Mouse (Mus musculus) forebrain, embryonic 16.5 days (tissue): Measurements from ENCODE around the gene Ankrd1. TPM values are rescaled to one million over a fixed set of nuclear protein-coding genes. Genes with fewer than 3 reads are reported as not detected.

Experiments used
- ATAC-seq: fragments of 200-750 bp; cut with Nextera tagmentation; 2 replicates; pipeline ENCODE4 v1.8.0; 2017; ENCODE audit warnings: mild to moderate bottlenecking, moderate library complexity
- H3K27ac ChIP-seq: fragments of 300-500 bp; sonication (generic); 2 replicates; pipeline ENCODE4 v1.5.1; 2014; ENCODE audit warnings: low read length, control low read depth
- H3K27me3 ChIP-seq: fragments of 300-500 bp; sonication (generic); replicated peaks from 2 replicates; pipeline ENCODE4 v1.6.1; 2014; ENCODE audit warnings: low read length; ENCODE audit not compliant: control insufficient read depth, insufficient read depth
- H3K36me3 ChIP-seq: fragments of 300-500 bp; sonication (generic); 2 replicates; pipeline ENCODE4 v1.6.1; 2014; ENCODE audit not compliant: control insufficient read depth, insufficient read depth
- H3K4me1 ChIP-seq: fragments of 300-500 bp; sonication (generic); replicated peaks from 2 replicates; pipeline ENCODE4 v1.6.1; 2014; ENCODE audit warnings: low read length; ENCODE audit not compliant: control insufficient read depth, insufficient read depth
- H3K4me2 ChIP-seq: fragments of 300-500 bp; sonication (generic); 2 replicates; pipeline ENCODE4 v1.6.1; 2014; ENCODE audit warnings: mild to moderate bottlenecking, low read length, control low read depth
- H3K4me3 ChIP-seq: fragments of 300-500 bp; sonication (generic); replicated peaks from 2 replicates; pipeline ENCODE4 v1.5.1; 2014; ENCODE audit warnings: mild to moderate bottlenecking, low read length, control low read depth
- H3K9ac ChIP-seq: fragments of 300-500 bp; sonication (generic); replicated peaks from 2 replicates; pipeline ENCODE4 v1.6.1; 2014; ENCODE audit warnings: low read depth, low read length, control low read depth
- H3K9me3 ChIP-seq: fragments of 300-500 bp; sonication (generic); 2 replicates; pipeline ENCODE4 v1.6.1; 2016; ENCODE audit warnings: low read length; ENCODE audit not compliant: control insufficient read depth
- WGBS: fragments of 180-500 bp; shearing (Covaris S2); extraction: QIAGEN DNeasy Blood & Tissue Kit; methylation state at CpG from one replicate; pipeline ENCODE4 v1.1.7; 2014; 5-methylcytosine and 5-hydroxymethylcytosine counted together
- polyA plus RNA-seq: library from polyadenylated mRNA; unstranded; fragments of >200 nt; fragmentation: Nextera tagmentation; extraction: Ambion mirVana; gene quantifications from 2 replicates; pipeline ENCODE4 v1.2.1, GENCODE M21; 2015

The Ankrd1 gene
- polyA plus RNA-seq, 1 experiment from 2014 or later: not detected

DNA sequence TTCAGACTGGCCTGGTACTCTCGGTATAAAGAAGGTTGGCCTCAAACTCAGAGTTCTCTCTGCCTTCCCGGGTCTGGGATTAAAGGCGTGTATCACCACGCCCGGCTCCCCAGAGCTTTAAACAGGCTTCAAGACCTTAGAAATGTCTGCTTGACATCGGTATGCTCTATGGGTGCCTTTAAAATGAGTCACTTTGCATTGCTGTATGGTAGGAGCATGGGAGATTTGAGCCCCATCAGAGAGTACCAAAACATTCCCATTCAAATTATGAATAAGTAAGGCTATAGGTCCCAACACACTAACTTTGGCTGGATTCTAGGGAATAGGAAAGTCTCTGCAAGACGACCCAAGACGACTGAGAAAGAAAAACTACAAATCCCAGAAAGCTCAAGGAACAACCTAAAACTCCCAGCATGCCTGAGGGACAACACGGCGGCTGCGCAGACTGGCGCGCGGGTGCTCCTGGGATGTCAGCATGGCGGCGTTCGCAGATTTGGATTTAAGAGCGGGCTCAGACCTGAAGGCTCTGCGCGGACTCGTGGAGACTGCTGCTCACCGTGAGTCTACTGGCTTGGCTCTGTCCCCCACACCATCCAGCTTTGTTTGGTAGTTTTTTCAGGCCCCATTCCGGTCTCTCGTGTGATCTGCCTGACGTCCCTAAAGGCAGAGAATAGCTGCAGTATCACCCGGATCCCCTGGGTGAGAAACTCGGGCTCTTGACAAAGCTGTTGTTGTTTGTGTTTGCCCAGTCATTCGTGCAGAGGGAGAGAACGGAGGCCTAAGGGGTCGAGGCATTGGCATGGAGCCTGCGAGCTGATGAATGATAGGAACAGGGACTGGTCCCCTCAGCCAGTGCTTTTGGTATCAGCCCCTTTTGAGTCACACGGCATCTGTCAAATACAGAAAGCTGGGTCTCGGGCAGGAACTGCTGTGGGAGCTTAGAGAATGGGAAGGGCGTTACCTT is 36.4 kb downstream of the Ankrd1 start, which contains the start of gene Rpp30:
Gene Rpp30, plus strand, starts transcription at position 455 of the 964 bp plus-strand sequence.
- Histone ChIP-seq H3K9me3 (no peaks in the 10 kb centered on the region), H3K27ac (peak within 1 kb of the TSS; percentile 49), H3K36me3 (0 out of 2 replicates have a peak, but pooled peaks cover under 1% of the 10 kb centered on the region), H3K27me3 (no peaks in the 10 kb centered on the region), H3K4me3 (peak within 1 kb of the TSS; percentile 58), H3K4me1 (peaks cover 10% of the 10 kb centered on the region), H3K4me2 (peak within 1 kb of the TSS; percentile 69), H3K9ac (peak within 1 kb of the TSS; percentile 69)
- WGBS: 2% methylated on average over 34 of the region's 34 CpGs
- ATAC-seq: peak; percentile 97

DNA sequence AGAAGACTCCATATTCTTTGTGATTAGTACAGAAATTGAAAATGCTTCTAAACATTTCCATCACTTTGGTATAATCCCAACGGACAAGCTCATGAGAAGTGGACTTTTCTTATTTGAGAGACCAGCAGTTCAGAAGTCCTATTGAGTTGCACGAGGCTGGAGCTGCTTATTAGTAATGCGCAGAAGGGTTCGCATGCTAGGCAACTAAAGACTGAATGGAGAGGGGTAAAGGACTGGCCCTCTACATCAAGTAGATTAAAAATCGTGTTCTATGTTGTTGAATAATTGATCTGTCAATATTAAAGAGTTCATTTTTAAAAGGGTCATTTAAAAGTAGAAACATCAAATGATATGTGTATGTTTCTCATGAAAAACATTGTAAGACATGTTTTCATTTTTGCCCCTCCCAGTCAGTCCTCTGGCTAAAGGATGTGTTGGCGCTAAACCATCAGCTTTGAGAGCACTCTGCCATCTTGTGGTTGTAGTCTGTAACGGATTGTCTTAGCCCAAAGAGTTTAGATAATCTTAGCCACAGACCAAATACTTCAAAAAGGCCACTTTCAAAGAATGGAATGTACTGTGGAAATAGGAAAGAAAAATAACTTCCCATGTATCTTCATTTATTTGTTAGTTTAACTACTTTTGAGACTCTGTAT is 37.2 kb downstream of the Ankrd1 start:
- no peaks in the 10 kb centered on the region for H3K36me3 ChIP-seq
- WGBS: 42% methylated on average over 7 of the region's 7 CpGs
- H3K9ac ChIP-seq: no peak overlapping the region
- no peaks in the 10 kb centered on the region for H3K9me3 ChIP-seq
- peak; percentile 76 for ATAC-seq
- no peak overlapping the region for H3K27ac ChIP-seq
- peak overlapping the region; percentile 58 for H3K4me3 ChIP-seq
- peak overlapping the region; percentile 52 for H3K4me2 ChIP-seq
- H3K4me1 ChIP-seq: peaks cover 10% of the 10 kb centered on the region
- H3K27me3 ChIP-seq: no peaks in the 10 kb centered on the region

DNA sequence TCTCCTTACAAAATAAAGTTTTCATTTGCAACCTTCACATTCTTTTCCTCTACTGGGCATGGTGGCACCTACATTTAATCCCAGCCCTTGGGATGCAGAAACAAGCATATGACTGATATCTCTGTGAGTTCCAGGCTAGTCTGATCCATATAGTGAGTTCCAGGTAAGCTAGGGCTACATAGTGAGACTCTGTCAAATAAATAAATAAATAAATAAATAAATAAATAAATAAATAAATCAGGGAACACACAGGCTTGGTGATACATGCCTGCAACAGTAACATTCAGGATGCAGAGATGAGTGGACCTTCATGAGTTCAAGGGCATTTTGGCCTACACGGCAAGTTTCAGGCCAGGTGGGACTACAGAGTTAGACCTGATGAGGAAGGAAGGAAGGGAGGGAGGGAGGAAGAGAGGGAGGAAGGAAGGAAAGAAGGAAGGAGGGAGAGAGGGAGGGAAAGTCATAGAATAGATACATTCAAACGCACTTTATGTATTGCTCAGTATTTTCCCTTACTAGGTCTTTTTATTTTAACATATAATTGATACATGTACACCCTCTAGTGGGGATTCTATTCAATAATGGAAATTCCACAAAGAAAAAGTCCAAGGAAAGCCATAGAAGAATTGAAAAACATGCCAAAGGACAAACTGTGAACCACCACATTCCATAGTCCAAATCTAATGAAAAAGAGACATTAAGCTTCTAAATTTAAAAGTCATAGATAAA is 56.9 kb downstream of the Ankrd1 start:
- Histone ChIP-seq H3K9me3 (no peaks in the 10 kb centered on the region), H3K4me2 (no peak overlapping the region), H3K27ac (no peak overlapping the region), H3K27me3 (peaks cover 9% of the 10 kb centered on the region; the same call in 1 of the 2 replicates), H3K4me1 (peaks cover 3% of the 10 kb centered on the region; the same call in 1 of the 2 replicates), H3K36me3 (no peaks in the 10 kb centered on the region), H3K4me3 (no peak overlapping the region), H3K9ac (no peak overlapping the region)
- 54% methylated on average over 2 of the region's 2 CpGs for WGBS
- peak; percentile 66 for ATAC-seq

Other genes with a start within 250 kb of the Ankrd1 start
- 3.2 and 6.2 TPM in 2 replicates for gene Htr7, start 62.6 kb downstream of the Ankrd1 start, polyA plus RNA-seq
- gene Rpp30, start 36.4 kb downstream of the Ankrd1 start, polyA plus RNA-seq: 87.5 and 95.2 TPM in 2 replicates
- gene Pcgf5, start 228.2 kb upstream of the Ankrd1 start, polyA plus RNA-seq: 12.3 and 15.8 TPM in 2 replicates